Mouse (Mus musculus) lung, embryonic 14.5 days (tissue): Measurements from ENCODE around the gene Slc16a7. TPM values are rescaled to one million over a fixed set of nuclear protein-coding genes. Genes with fewer than 3 reads are reported as not detected.

Experiments
- ATAC-seq: fragments of 200-750 bp; cut with Nextera tagmentation; 2 replicates; pipeline ENCODE4 v1.8.0; 2017; ENCODE audit warnings: mild to moderate bottlenecking, moderate TSS enrichment, moderate library complexity; ENCODE audit not compliant: insufficient read depth
- DNase-seq: peaks from one replicate; pipeline ENCODE4 v3.0.0-alpha.2; 2015
- H3K27ac ChIP-seq: fragments of 300-500 bp; sonication (generic); 2 replicates; pipeline ENCODE4 v1.5.1; 2014; ENCODE audit warnings: low read depth, mild to moderate bottlenecking, moderate library complexity
- H3K27me3 ChIP-seq: fragments of 300-500 bp; sonication (generic); 2 replicates; pipeline ENCODE4 v1.6.1; 2014; ENCODE audit warnings: low read length, control low read depth; ENCODE audit not compliant: insufficient read depth
- H3K36me3 ChIP-seq: fragments of 300-500 bp; sonication (generic); 2 replicates; pipeline ENCODE4 v1.6.1; 2014; ENCODE audit warnings: control low read depth; ENCODE audit not compliant: insufficient read depth
- H3K4me1 ChIP-seq: fragments of 300-500 bp; sonication (generic); 2 replicates; pipeline ENCODE4 v1.6.1; 2014; ENCODE audit warnings: antibody characterized with exemption, control low read depth; ENCODE audit not compliant: insufficient read depth
- H3K4me2 ChIP-seq: fragments of 300-500 bp; sonication (generic); 2 replicates; pipeline ENCODE4 v1.6.1; 2014; ENCODE audit warnings: mild to moderate bottlenecking
- H3K4me3 ChIP-seq: fragments of 300-500 bp; sonication (generic); 2 replicates; pipeline ENCODE4 v1.5.1; 2014; ENCODE audit warnings: low read depth, low read length
- H3K9ac ChIP-seq: fragments of 300-500 bp; sonication (generic); 2 replicates; pipeline ENCODE4 v1.6.1; 2014
- H3K9me3 ChIP-seq: fragments of 300-500 bp; sonication (generic); 2 replicates; pipeline ENCODE4 v1.6.1; 2016; ENCODE audit warnings: low read depth, low read length, control low read depth
- CTCF ChIP-seq: IDR thresholded peaks from 2 replicates; pipeline ENCODE4 v1.5.1; 2016; ENCODE audit warnings: antibody characterized with exemption, low read depth
- WGBS: fragments of 180-500 bp; shearing (Covaris S2); extraction: QIAGEN DNeasy Blood & Tissue Kit; methylation state at CpG from one replicate; pipeline ENCODE4 v1.1.7; 2014; 5-methylcytosine and 5-hydroxymethylcytosine counted together
- polyA plus RNA-seq: library from polyadenylated mRNA; unstranded; fragments of >200 nt; fragmentation: Nextera tagmentation; extraction: Ambion mirVana; gene quantifications from 2 replicates; pipeline ENCODE4 v1.2.1, GENCODE M21; 2014

Gene Slc16a7
- polyA plus RNA-seq, 1 experiment from 2014 or later, result 5.4 TPM

DNA sequence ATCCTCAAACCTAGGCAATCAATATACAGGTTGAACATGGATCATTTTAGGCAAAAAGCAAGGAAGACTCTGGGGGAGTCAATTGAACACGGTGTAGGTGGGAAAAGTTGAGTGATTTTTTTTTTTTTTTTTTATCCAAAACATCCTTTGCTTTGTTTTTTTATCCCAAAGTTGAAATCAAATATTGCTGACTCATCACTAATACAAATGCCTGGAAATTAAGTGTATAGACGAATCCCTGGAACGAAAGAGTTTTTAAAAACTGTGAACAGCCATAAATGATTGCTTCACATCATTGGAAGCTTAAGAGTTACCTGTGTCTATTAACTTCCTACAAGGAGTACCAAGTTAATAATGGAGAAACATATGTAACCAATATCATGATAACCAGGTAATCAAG, 206.7 kb downstream of the Slc16a7 start:
- Histone ChIP-seq H3K4me1 (no peaks in the 10 kb centered on the region), H3K4me3 (no peak overlapping the region), H3K27ac (no peak overlapping the region), H3K36me3 (no peaks in the 10 kb centered on the region), H3K4me2 (no peak overlapping the region), H3K27me3 (no peaks in the 10 kb centered on the region), H3K9me3 (no peaks in the 10 kb centered on the region), H3K9ac (no peak overlapping the region)
- no peak for TF ChIP-seq CTCF
- WGBS, result 89% methylated on average over 3 of the region's 3 CpGs
- DNase-seq, result no peak
- no peak for ATAC-seq

DNA sequence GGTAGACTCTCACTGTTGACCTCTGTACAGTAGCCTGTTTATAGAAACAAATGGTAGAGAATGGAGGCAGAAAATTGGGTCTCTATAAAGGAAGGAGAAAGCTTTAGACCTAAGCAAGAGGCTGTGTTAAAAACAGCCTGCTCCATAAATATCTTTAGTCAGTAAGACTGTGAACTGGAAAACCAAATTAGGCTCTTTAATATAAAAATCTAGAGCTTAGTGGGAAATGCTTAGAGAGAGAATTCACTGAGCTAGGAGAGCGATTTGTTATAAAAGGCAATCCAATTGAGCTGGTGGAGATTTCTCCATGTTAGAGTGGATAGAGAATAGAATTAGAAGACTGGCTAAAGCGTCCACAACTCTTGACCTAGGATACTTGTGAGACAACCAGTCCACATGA, 211.5 kb downstream of the Slc16a7 start:
- Histone ChIP-seq H3K4me2 (no peak overlapping the region), H3K27me3 (no peaks in the 10 kb centered on the region), H3K36me3 (no peaks in the 10 kb centered on the region), H3K27ac (no peak overlapping the region), H3K9ac (no peak overlapping the region), H3K4me1 (no peaks in the 10 kb centered on the region), H3K4me3 (no peak overlapping the region), H3K9me3 (no peaks in the 10 kb centered on the region)
- WGBS, result 83% methylated on average over 2 of the region's 2 CpGs
- TF ChIP-seq CTCF, result no peak
- ATAC-seq (no peak), DNase-seq (no peak)

DNA sequence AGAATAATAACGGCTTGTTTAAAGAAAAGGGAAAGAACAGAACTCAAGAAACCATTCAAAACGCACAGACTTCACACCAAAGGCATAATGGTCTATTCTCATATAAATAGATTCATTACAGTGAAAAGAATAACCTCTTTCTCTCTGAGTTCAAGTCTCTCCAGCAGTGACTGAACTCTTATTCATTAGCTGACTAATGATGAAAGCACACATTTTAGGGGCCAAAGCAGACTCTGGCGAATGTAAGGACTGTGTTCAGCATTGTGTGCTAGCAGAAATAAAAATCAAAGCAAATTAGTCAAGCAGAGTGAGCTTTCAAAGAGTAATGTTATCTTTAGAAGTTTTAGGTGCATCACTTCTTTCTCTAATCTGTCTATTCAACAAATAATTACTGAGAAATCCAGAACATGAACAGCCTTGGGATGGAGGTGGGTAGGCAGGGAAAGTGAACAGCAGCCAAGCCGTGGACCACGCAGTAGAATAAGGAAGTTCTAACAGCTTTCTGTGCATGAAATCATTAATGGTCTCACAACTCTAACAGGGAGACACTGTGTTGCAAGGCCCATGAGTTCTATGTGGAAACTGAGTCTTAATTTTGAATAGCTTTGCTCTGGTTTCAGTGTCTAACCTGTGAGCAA, 214.1 kb downstream of the Slc16a7 start:
- no peak for ATAC-seq
- Histone ChIP-seq H3K4me2 (no peak overlapping the region), H3K36me3 (no peaks in the 10 kb centered on the region), H3K4me1 (no peaks in the 10 kb centered on the region), H3K9me3 (no peaks in the 10 kb centered on the region), H3K27ac (no peak overlapping the region), H3K4me3 (no peak overlapping the region), H3K27me3 (no peaks in the 10 kb centered on the region), H3K9ac (no peak overlapping the region)
- DNase-seq, result no peak
- WGBS, result 74% methylated on average over 5 of the region's 5 CpGs
- TF ChIP-seq CTCF, result no peak

DNA sequence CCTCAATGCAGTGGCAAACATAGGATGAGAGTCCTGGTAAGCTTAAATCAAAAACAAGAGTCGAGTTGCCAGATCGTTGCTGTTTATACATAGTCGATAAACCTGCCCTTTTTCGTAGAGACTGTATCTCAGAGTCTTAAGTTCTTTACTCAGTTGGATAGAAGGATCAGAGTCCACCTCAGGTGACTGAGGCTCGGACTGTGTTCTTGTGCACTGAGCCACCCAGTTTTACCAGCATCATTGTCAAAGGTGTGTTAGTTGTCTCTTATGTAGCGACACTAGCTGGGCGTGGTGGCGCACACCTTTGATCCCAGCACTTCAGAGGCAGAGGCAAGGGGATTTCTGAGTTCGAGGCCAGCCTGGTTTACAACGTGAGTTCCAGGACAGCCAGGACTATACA, 217.6 kb downstream of the Slc16a7 start:
- 83% methylated on average over 10 of the region's 10 CpGs for WGBS
- H3K4me2 ChIP-seq, result no peak overlapping the region
- ATAC-seq, result no peak

DNA sequence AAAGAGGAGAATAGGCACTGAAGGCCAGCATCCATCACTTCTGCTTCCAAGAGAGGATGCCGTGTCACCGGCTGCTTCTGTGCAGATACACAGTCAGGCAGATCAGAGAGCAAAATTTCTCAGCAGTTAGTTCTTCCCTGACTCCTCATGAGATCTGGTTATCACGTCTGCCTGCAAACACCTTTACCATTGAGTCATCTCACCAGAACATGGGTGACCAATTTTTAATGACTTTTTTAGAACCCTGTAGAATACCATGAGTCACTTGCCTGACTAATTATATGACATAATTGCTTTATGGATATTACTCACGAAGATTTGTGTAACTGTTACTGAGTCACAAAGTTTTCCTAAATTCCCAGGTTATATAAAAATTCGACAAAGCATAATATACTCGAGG, 218.1 kb downstream of the Slc16a7 start:
- 77% methylated on average over 6 of the region's 6 CpGs for WGBS
- DNase-seq (no peak), ATAC-seq (no peak)
- Histone ChIP-seq H3K27ac (no peak overlapping the region), H3K4me1 (no peaks in the 10 kb centered on the region), H3K9me3 (no peaks in the 10 kb centered on the region), H3K4me2 (no peak overlapping the region), H3K27me3 (no peaks in the 10 kb centered on the region), H3K4me3 (no peak overlapping the region), H3K9ac (no peak overlapping the region), H3K36me3 (no peaks in the 10 kb centered on the region)
- no peak for TF ChIP-seq CTCF

More for the DNA sequence above, 217.6 kb downstream of the Slc16a7 start:
- Histone ChIP-seq H3K4me1 (no peaks in the 10 kb centered on the region), H3K36me3 (no peaks in the 10 kb centered on the region), H3K9ac (no peak overlapping the region), H3K27ac (no peak overlapping the region), H3K4me3 (no peak overlapping the region), H3K27me3 (no peaks in the 10 kb centered on the region), H3K9me3 (no peaks in the 10 kb centered on the region)
- DNase-seq, result no peak
- no peak for TF ChIP-seq CTCF
